Mouse (Mus musculus): ENCODE results near the gene Mgrn1. TPM values are rescaled to one million over a fixed set of nuclear protein-coding genes. Genes with fewer than 3 reads are reported as not detected.

Gene Mgrn1
- total and polyA plus RNA-seq, 3 experiments, result 8.4 to 25.0 TPM; not detected in 1

DNA sequence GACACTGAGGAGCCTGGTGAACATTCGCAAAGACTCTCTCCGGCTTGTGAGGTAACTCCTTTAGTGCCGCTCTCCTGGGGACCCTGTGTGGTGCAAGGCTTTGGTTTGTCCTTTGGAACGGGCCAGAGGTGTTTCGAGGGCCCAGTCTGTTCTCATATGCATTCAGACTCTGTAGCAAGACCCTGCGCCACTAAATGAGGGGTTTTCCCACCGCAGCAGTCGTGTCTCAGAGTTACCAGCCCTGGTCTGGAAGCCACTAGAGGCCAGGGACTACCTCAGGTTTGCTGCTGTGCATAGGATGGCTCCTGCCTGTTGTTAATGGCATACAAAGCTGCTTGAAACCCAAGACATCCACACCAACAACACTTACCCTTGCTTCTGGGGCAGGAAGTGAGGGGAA is 24.7 kb downstream of the Mgrn1 start:
- no peak overlapping the region for H3K9ac ChIP-seq (ENCODE audit: control insufficient read depth, low read depth, low read length, poor library complexity, severe bottlenecking)

DNA sequence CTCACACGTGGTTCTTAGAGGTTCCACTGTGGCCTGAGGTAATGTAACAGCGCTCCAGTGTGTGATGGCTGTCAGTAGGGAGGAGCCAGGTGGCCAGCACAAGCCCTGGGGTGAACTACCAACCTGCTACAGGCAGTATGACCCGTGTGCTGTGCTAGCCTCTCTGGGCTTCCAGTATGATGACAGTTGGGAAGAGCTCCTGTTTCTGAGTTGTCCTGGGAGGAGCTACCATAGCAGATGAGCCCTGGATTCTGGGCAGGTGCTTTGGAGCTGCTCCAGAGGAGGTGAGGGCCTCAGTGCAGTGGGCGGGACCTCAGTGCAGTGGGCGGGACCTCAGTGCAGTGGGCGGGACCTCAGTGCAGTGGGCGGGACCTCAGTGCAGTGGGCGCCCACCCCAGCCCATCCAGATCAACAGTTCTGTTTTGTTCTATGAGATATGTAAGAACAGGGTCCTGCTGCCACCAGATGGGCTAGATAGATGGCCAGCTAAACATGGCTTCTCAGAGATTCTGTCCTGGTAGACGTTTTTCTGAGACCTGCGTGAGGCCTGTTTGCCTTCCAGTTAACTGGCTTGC is 26.1 kb downstream of the Mgrn1 start:
- Histone ChIP-seq H3K36me3 (ENCODE audit: control insufficient read depth in 1 of 2, insufficient read depth in 2 of 2, low read length in 2 of 2) (no peaks in the 10 kb centered on the region; a peak in 1 of 4 replicates), H3K4me1 (ENCODE audit: control insufficient read depth in 1 of 2, insufficient read depth in 2 of 2, low read length in 2 of 2) (no peaks in the 10 kb centered on the region), H3K9ac (ENCODE audit: control insufficient read depth, low read depth, low read length, poor library complexity, severe bottlenecking) (no peak overlapping the region), H3K27me3 (ENCODE audit: control insufficient read depth in 1 of 2, insufficient read depth in 2 of 2, low read length in 2 of 2) (no peaks in the 10 kb centered on the region), H3K27ac (ENCODE audit: control insufficient read depth, low read depth, low read length) (no peak overlapping the region), H3K9me3 (replicated peaks; ENCODE audit: insufficient read depth, low read length) (no peaks in the 10 kb centered on the region), H3K79me2 (ENCODE audit: control insufficient read depth, insufficient read depth, low read length, poor library complexity) (no peaks in the 10 kb centered on the region), H3K4me3 (ENCODE audit: control insufficient read depth in 1 of 2, insufficient read depth in 1 of 2, low read depth in 2 of 2, low read length in 2 of 2) (no peak overlapping the region)
- TF ChIP-seq KAT2A (conservative IDR thresholded peaks at IDR 0.05; ENCODE audit: low read depth, low read length), result no peak
- TF ChIP-seq GATA1 (IDR thresholded peaks at IDR 0.05; ENCODE audit: low read depth, low read length), result no peak
- no peak for TF ChIP-seq JUND (IDR thresholded peaks at IDR 0.05; ENCODE audit: low read depth, low read length)
- no peak for TF ChIP-seq UBTF (IDR thresholded peaks at IDR 0.05; ENCODE audit: borderline replicate concordance, insufficient read depth, low read depth, low read length)
- TF ChIP-seq MYC (IDR thresholded peaks at IDR 0.05; ENCODE audit: low read depth, low read length), result no peak
- no peak for TF ChIP-seq HCFC1 (IDR thresholded peaks at IDR 0.05; ENCODE audit: low read depth, low read length)
- TF ChIP-seq POLR2A (IDR thresholded peaks at IDR 0.05; ENCODE audit: control insufficient read depth in 1 of 2, insufficient read depth in 1 of 2, low read depth in 1 of 2, low read length in 2 of 2, poor library complexity in 1 of 2), result no peak
- no peak for TF ChIP-seq CHD2 (IDR thresholded peaks at IDR 0.05; ENCODE audit: low read length)
- no peak for TF ChIP-seq EP300 (IDR thresholded peaks at IDR 0.05; ENCODE audit: low read depth in 1 of 2, low read length in 2 of 2)
- no peak for TF ChIP-seq USF2 (IDR thresholded peaks at IDR 0.05; ENCODE audit: borderline replicate concordance in 1 of 2, insufficient read depth in 1 of 2, low read depth in 1 of 2, low read length in 2 of 2)
- no peak for TF ChIP-seq MXI1 (IDR thresholded peaks at IDR 0.05; ENCODE audit: low read depth, low read length)
- no peak for TF ChIP-seq POLR2AphosphoS2 (IDR thresholded peaks at IDR 0.05; ENCODE audit: low read length)
- no peak for TF ChIP-seq MAX (IDR thresholded peaks at IDR 0.05; ENCODE audit: low read length)
- no peak for DNase-seq (ENCODE audit: low read depth, low spot score)

More for the DNA sequence above, 24.7 kb downstream of the Mgrn1 start:
- Histone ChIP-seq H3K27ac (ENCODE audit: control insufficient read depth, low read depth, low read length) (no peak overlapping the region), H3K79me2 (ENCODE audit: control insufficient read depth, insufficient read depth, low read length, poor library complexity) (no peaks in the 10 kb centered on the region), H3K4me3 (ENCODE audit: control insufficient read depth in 1 of 2, insufficient read depth in 1 of 2, low read depth in 2 of 2, low read length in 2 of 2) (no peak overlapping the region), H3K4me1 (ENCODE audit: control insufficient read depth in 1 of 2, insufficient read depth in 2 of 2, low read length in 2 of 2) (no peaks in the 10 kb centered on the region), H3K36me3 (ENCODE audit: control insufficient read depth in 1 of 2, insufficient read depth in 2 of 2, low read length in 2 of 2) (no peaks in the 10 kb centered on the region; a peak in 1 of 4 replicates), H3K9me3 (replicated peaks; ENCODE audit: insufficient read depth, low read length) (no peaks in the 10 kb centered on the region), H3K27me3 (ENCODE audit: control insufficient read depth in 1 of 2, insufficient read depth in 2 of 2, low read length in 2 of 2) (no peaks in the 10 kb centered on the region)
- no peak for TF ChIP-seq TAL1 (IDR thresholded peaks at IDR 0.05; ENCODE audit: low read length)
- TF ChIP-seq MAX (IDR thresholded peaks at IDR 0.05; ENCODE audit: low read length), result no peak
- TF ChIP-seq RAD21 (IDR thresholded peaks at IDR 0.05; ENCODE audit: low read depth, low read length), result no peak
- no peak for TF ChIP-seq ZC3H11A (IDR thresholded peaks at IDR 0.05; ENCODE audit: low read depth, low read length)
- TF ChIP-seq MYB (IDR thresholded peaks at IDR 0.05; ENCODE audit: low read depth, low read length), result no peak
- TF ChIP-seq HCFC1 (IDR thresholded peaks at IDR 0.05; ENCODE audit: low read depth, low read length), result no peak
- no peak for TF ChIP-seq ELF1 (IDR thresholded peaks at IDR 0.05; ENCODE audit: low read depth, low read length)
- TF ChIP-seq NRF1 (IDR thresholded peaks at IDR 0.05; ENCODE audit: insufficient read depth, low read depth, low read length, poor library complexity, severe bottlenecking), result no peak
- no peak for TF ChIP-seq CHD1 (IDR thresholded peaks at IDR 0.05; ENCODE audit: low read depth, low read length)
- TF ChIP-seq EP300 (IDR thresholded peaks at IDR 0.05; ENCODE audit: low read depth in 1 of 2, low read length in 2 of 2), result no peak
- TF ChIP-seq SMC3 (IDR thresholded peaks at IDR 0.05; ENCODE audit: low read depth, low read length), result no peak
- no peak for TF ChIP-seq KAT2A (conservative IDR thresholded peaks at IDR 0.05; ENCODE audit: low read depth, low read length)
- DNase-seq (ENCODE audit: low read depth, low spot score), result no peak
